Mouse (Mus musculus) lung, postnatal 0 days (tissue): ENCODE results near the gene Gas2l3. TPM values are rescaled to one million over a fixed set of nuclear protein-coding genes. Genes with fewer than 3 reads are reported as not detected.

Experiments
- ATAC-seq: fragments of 200-750 bp; cut with Nextera tagmentation; 2 replicates; pipeline ENCODE4 v1.8.0; 2017; ENCODE audit warnings: moderate library complexity
- DNase-seq: peaks from one replicate; pipeline ENCODE4 v3.0.0-alpha.2; 2016; ENCODE audit warnings: low spot score
- H3K27ac ChIP-seq: fragments of 300-500 bp; sonication (generic); 2 replicates; pipeline ENCODE4 v1.5.1; 2014; ENCODE audit warnings: antibody characterized with exemption, mild to moderate bottlenecking, low read length, mixed read lengths
- H3K27me3 ChIP-seq: fragments of 300-500 bp; sonication (generic); replicated peaks from 2 replicates; pipeline ENCODE4 v1.6.1; 2014; ENCODE audit warnings: low read length, mixed read lengths; ENCODE audit not compliant: insufficient read depth
- H3K36me3 ChIP-seq: fragments of 300-500 bp; sonication (generic); 2 replicates; pipeline ENCODE4 v1.6.1; 2014; ENCODE audit warnings: low read length, mixed read lengths; ENCODE audit not compliant: insufficient read depth
- H3K4me1 ChIP-seq: fragments of 300-500 bp; sonication (generic); 2 replicates; pipeline ENCODE4 v1.6.1; 2014; ENCODE audit warnings: antibody characterized with exemption, low read depth, low read length, mixed read lengths; ENCODE audit not compliant: insufficient read depth
- H3K4me2 ChIP-seq: fragments of 300-500 bp; sonication (generic); replicated peaks from 2 replicates; pipeline ENCODE4 v1.6.1; 2014; ENCODE audit warnings: low read depth, mild to moderate bottlenecking, low read length, moderate library complexity, mixed read lengths
- H3K4me3 ChIP-seq: fragments of 300-500 bp; sonication (generic); 2 replicates; pipeline ENCODE4 v1.5.1; 2014; ENCODE audit warnings: low read depth, low read length
- H3K9ac ChIP-seq: fragments of 300-500 bp; sonication (generic); replicated peaks from 2 replicates; pipeline ENCODE4 v1.6.1; 2014; ENCODE audit warnings: low read depth, mild to moderate bottlenecking
- H3K9me3 ChIP-seq: fragments of 300-500 bp; sonication (generic); 2 replicates; pipeline ENCODE4 v1.6.1; 2016; ENCODE audit warnings: low read length, mixed read lengths
- CTCF ChIP-seq: IDR thresholded peaks from 2 replicates; pipeline ENCODE4 v1.5.1; 2016; ENCODE audit warnings: antibody characterized with exemption, mild to moderate bottlenecking
- EP300 ChIP-seq: IDR thresholded peaks from 2 replicates; pipeline ENCODE4 v1.6.1; 2016; ENCODE audit warnings: antibody characterized with exemption, mild to moderate bottlenecking, control low read depth
- WGBS: fragments of 180-500 bp; shearing (Covaris S2); extraction: QIAGEN DNeasy Blood & Tissue Kit; methylation state at CpG from one replicate; pipeline ENCODE4 v1.1.7; 2014; 5-methylcytosine and 5-hydroxymethylcytosine counted together
- polyA plus RNA-seq: library from polyadenylated mRNA; unstranded; fragments of >200 nt; fragmentation: Nextera tagmentation; extraction: Ambion mirVana; gene quantifications from 2 replicates; pipeline ENCODE4 v1.2.1, GENCODE M21; 2015

The Gas2l3 gene
- polyA plus RNA-seq, 1 experiment from 2014 or later: 1.5 TPM

- no peak overlapping the region for H3K9ac ChIP-seq
- H3K36me3 ChIP-seq: no peaks in the 10 kb centered on the region
- no peak overlapping the region for H3K4me3 ChIP-seq
- H3K27ac ChIP-seq: no peak overlapping the region
- H3K4me1 ChIP-seq: no peaks in the 10 kb centered on the region
- no peak overlapping the region for H3K4me2 ChIP-seq
- no peaks in the 10 kb centered on the region for H3K9me3 ChIP-seq
- ATAC-seq (no peak), DNase-seq (no peak)
- TF ChIP-seq CTCF (no peak), EP300 (no peak)
- no peaks in the 10 kb centered on the region for H3K27me3 ChIP-seq
- 60% methylated on average over 7 of the region's 7 CpGs for whole genome bisulfite sequencing
These were observed 4.4 kb downstream of the Gas2l3 start for GRCm38 (mm10) chr10:89439380-89439779.

GRCm38 (mm10) chr10:89437996-89438395 is 5.8 kb downstream of the Gas2l3 start:
- no peak for DNase-seq
- no peaks in the 10 kb centered on the region for H3K4me1 ChIP-seq
- WGBS: 75% methylated on average over 12 of the region's 12 CpGs
- no peak overlapping the region for H3K9ac ChIP-seq
- no peak overlapping the region for H3K4me2 ChIP-seq
- TF ChIP-seq EP300: no peak
- TF ChIP-seq CTCF: no peak
- H3K27me3 ChIP-seq: no peaks in the 10 kb centered on the region
- H3K9me3 ChIP-seq: no peaks in the 10 kb centered on the region
- no peak overlapping the region for H3K27ac ChIP-seq
- ATAC-seq: no peak
- H3K36me3 ChIP-seq: no peaks in the 10 kb centered on the region
- H3K4me3 ChIP-seq: no peak overlapping the region

- Histone ChIP-seq H3K27me3 (no peaks in the 10 kb centered on the region), H3K36me3 (no peaks in the 10 kb centered on the region), H3K9ac (no peak overlapping the region), H3K4me3 (no peak overlapping the region), H3K9me3 (no peaks in the 10 kb centered on the region), H3K4me1 (no peaks in the 10 kb centered on the region), H3K4me2 (no peak overlapping the region), H3K27ac (no peak overlapping the region)
- DNase-seq: no peak
- WGBS: 87% methylated on average over 9 of the region's 9 CpGs
- no peak for TF ChIP-seq EP300
- no peak for TF ChIP-seq CTCF
- no peak for ATAC-seq
These were observed 6.3 kb downstream of the Gas2l3 start for GRCm38 (mm10) chr10:89437472-89437871.

- Histone ChIP-seq H3K36me3 (no peaks in the 10 kb centered on the region), H3K4me2 (no peak overlapping the region), H3K4me1 (no peaks in the 10 kb centered on the region), H3K27me3 (no peaks in the 10 kb centered on the region), H3K27ac (no peak overlapping the region), H3K4me3 (no peak overlapping the region), H3K9ac (no peak overlapping the region), H3K9me3 (no peaks in the 10 kb centered on the region)
- TF ChIP-seq CTCF: no peak
- no peak for TF ChIP-seq EP300
- no peak for DNase-seq
- WGBS: 70% methylated on average over 9 of the region's 9 CpGs
- ATAC-seq: no peak
These were observed 7.8 kb downstream of the Gas2l3 start for GRCm38 (mm10) chr10:89435920-89436319.

- H3K27ac ChIP-seq: no peak overlapping the region
- no peaks in the 10 kb centered on the region for H3K36me3 ChIP-seq
- no peak for DNase-seq
- no peak overlapping the region for H3K4me2 ChIP-seq
- 88% methylated on average over 12 of the region's 12 CpGs for WGBS
- H3K27me3 ChIP-seq: no peaks in the 10 kb centered on the region
- no peaks in the 10 kb centered on the region for H3K4me1 ChIP-seq
- H3K9ac ChIP-seq: no peak overlapping the region
- no peak overlapping the region for H3K4me3 ChIP-seq
- TF ChIP-seq EP300 (no peak), CTCF (no peak)
- ATAC-seq: no peak
- H3K9me3 ChIP-seq: no peaks in the 10 kb centered on the region
These were observed 8.4 kb downstream of the Gas2l3 start for GRCm38 (mm10) chr10:89435413-89435812.

- Histone ChIP-seq H3K9me3 (no peaks in the 10 kb centered on the region), H3K27ac (no peak overlapping the region), H3K9ac (no peak overlapping the region), H3K27me3 (no peaks in the 10 kb centered on the region), H3K4me3 (no peak overlapping the region), H3K4me2 (no peak overlapping the region), H3K36me3 (no peaks in the 10 kb centered on the region), H3K4me1 (no peaks in the 10 kb centered on the region)
- ATAC-seq (no peak), DNase-seq (no peak)
- no peak for TF ChIP-seq CTCF
- TF ChIP-seq EP300: no peak
- 80% methylated on average over 17 of the region's 17 CpGs for WGBS
These were observed 9.1 kb downstream of the Gas2l3 start for GRCm38 (mm10) chr10:89434509-89435210.

- DNase-seq (no peak), ATAC-seq (no peak)
- Histone ChIP-seq H3K9ac (no peak overlapping the region), H3K4me3 (no peak overlapping the region), H3K27me3 (no peaks in the 10 kb centered on the region), H3K27ac (no peak overlapping the region), H3K4me2 (no peak overlapping the region), H3K4me1 (no peaks in the 10 kb centered on the region), H3K36me3 (no peaks in the 10 kb centered on the region), H3K9me3 (no peaks in the 10 kb centered on the region)
- no peak for TF ChIP-seq EP300
- TF ChIP-seq CTCF: no peak
- WGBS: 88% methylated on average over 13 of the region's 13 CpGs
These were observed 11.0 kb downstream of the Gas2l3 start for GRCm38 (mm10) chr10:89432743-89433142.
